Mouse (Mus musculus) left cerebral cortex, postnatal 25 days (tissue): Measurements from ENCODE around the gene Olfr156. TPM values are rescaled to one million over a fixed set of nuclear protein-coding genes. Genes with fewer than 3 reads are reported as not detected.

Experiments used
- total RNA-seq, 2 experiments: library from RNA; stranded (reverse); gene quantifications; 2 replicates each; pipeline ENCODE4 v1.2.3; 2021

The Olfr156 gene
- total RNA-seq, 2 experiments from 2014 or later: not detected

Other genes with a start within 250 kb of the Olfr156 start
- gene Rgp1, start 245.2 kb downstream of the Olfr156 start, total RNA-seq: 10 to 100 TPM; 44.3 to 46.7 TPM
- gene Gba2, start 245.0 kb downstream of the Olfr156 start, total RNA-seq: 10 to 100 TPM; 65.9 to 69.4 TPM
- under 1 TPM in 1 of 2 experiments, not detected in 1; 0.50 TPM for gene Msmp, start 239.4 kb downstream of the Olfr156 start, total RNA-seq
- gene Npr2, start 192.0 kb downstream of the Olfr156 start, total RNA-seq: 10 to 100 TPM; 49.0 to 50.1 TPM
- gene Spag8, start 170.3 kb downstream of the Olfr156 start, total RNA-seq: 1 to 10 TPM in 1 of 2 experiments, under 1 TPM in 1; 0.73 to 1.2 TPM
- gene Hint2, start 167.4 kb downstream of the Olfr156 start, total RNA-seq: 10 to 100 TPM; 33.7 to 35.7 TPM
- gene Tmem8b, start 154.9 kb downstream of the Olfr156 start, total RNA-seq: 10 to 100 TPM; 61.9 to 68.3 TPM
- 1 to 10 TPM; 1.3 to 1.4 TPM for gene Fam221b, start 154.8 kb downstream of the Olfr156 start, total RNA-seq
- not detected for gene Olfr70, start 123.1 kb downstream of the Olfr156 start, total RNA-seq
- not detected for gene Olfr71, start 113.6 kb downstream of the Olfr156 start, total RNA-seq
- 1 to 10 TPM; 1.2 to 1.4 TPM for gene Hrct1, start 96.7 kb downstream of the Olfr156 start, total RNA-seq
- gene Spaar, start 93.9 kb downstream of the Olfr156 start, total RNA-seq: under 1 TPM; 0.73 to 0.87 TPM
- not detected for gene Olfr159, start 52.9 kb downstream of the Olfr156 start, total RNA-seq
- gene Olfr157, start 16.3 kb upstream of the Olfr156 start, total RNA-seq: not detected
- not detected for gene Olfr155, start 27.7 kb upstream of the Olfr156 start, total RNA-seq
- 1 to 10 TPM; 6.0 to 7.1 TPM for gene Reck, start 51.6 kb upstream of the Olfr156 start, total RNA-seq
- 1 to 10 TPM; 2.7 to 2.9 TPM for gene Glipr2, start 133.5 kb upstream of the Olfr156 start, total RNA-seq
- gene Ccin, start 159.6 kb upstream of the Olfr156 start, total RNA-seq: not detected
- 100 to 1,000 TPM; 280 to 281 TPM for gene Clta, start 180.6 kb upstream of the Olfr156 start, total RNA-seq